Mouse (Mus musculus): ENCODE measurements around the gene Pde4d. TPM values are rescaled to one million over a fixed set of nuclear protein-coding genes. Genes with fewer than 3 reads are reported as not detected.

The Pde4d gene
- total and polyA plus RNA-seq, 3 experiments: 18.5 to 18.8 TPM; not detected in 1

DNA sequence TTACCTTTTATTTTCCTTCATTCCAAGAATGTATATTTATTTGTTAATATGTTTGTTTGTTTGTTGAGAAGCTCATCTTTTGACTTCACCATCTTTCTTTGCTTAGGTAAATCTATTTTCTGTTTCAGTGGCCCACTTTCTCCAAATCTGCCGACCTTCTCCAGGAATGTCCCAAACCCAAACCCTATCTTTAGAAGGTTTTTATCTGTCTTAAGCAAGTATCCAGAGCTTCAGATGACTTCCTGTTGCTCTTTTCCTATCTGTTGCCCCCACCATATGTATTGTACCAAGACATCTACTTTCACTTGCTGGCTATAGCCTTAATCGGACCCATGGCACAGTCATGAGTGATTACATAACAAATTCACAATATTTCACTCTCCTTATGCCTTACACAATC is 1238.4 kb downstream of the Pde4d start (continued):
- TF ChIP-seq ZMIZ1 (IDR thresholded peaks at IDR 0.05; ENCODE audit: low read depth, low read length) (no peak), GATA1 (IDR thresholded peaks at IDR 0.05; ENCODE audit: low read depth, low read length) (peak; percentile 86), EP300 (IDR thresholded peaks at IDR 0.05; ENCODE audit: low read depth in 1 of 2, low read length in 2 of 2) (peak; percentile 79 to 87), SIN3A (IDR thresholded peaks at IDR 0.05; ENCODE audit: low read length) (peak; percentile 67), SMC3 (IDR thresholded peaks at IDR 0.05; ENCODE audit: low read depth, low read length) (no peak), ZKSCAN1 (IDR thresholded peaks at IDR 0.05; ENCODE audit: low read depth, low read length) (no peak), MEF2A (IDR thresholded peaks at IDR 0.05; ENCODE audit: extremely low read depth, insufficient replicate concordance, low read depth, low read length, poor library complexity, severe bottlenecking) (no peak), POLR2AphosphoS5 (IDR thresholded peaks at IDR 0.05; ENCODE audit: borderline replicate concordance, low read depth, low read length) (no peak), ZNF384 (IDR thresholded peaks at IDR 0.05; ENCODE audit: low read depth, low read length) (no peak), GABPA (IDR thresholded peaks at IDR 0.05; ENCODE audit: low read depth, low read length) (no peak)

DNA sequence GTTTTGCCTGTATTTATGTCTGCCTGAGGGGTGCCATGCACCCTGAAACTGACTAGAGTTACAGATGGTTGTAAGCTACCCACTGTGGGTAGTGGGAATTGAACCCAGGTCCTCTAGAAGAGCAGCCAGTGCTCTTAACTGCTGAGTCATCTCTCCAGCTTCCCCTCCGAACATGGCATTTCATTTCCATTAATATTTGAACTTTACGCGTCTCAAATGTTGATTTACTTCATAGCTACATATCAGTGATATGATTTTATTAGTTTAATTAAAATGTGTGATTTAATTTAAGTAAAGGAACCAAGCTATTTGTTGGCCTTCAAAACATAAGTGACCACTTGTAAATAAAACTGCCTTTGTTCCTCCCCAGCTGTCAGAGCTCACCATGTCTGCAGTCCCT is 1239.4 kb downstream of the Pde4d start:
- Histone ChIP-seq H3K27ac (ENCODE audit: control insufficient read depth, low read depth, low read length) (peak overlapping the region; percentile 82), H3K4me3 (ENCODE audit: control insufficient read depth in 1 of 2, insufficient read depth in 1 of 2, low read depth in 2 of 2, low read length in 2 of 2) (peak overlapping the region; percentile 55 to 98), H3K9me3 (replicated peaks; ENCODE audit: insufficient read depth, low read length) (no peaks in the 10 kb centered on the region), H3K4me1 (ENCODE audit: control insufficient read depth in 1 of 2, insufficient read depth in 2 of 2, low read length in 2 of 2) (peaks cover 29 to 40% of the 10 kb centered on the region in 2 experiments), H3K79me2 (ENCODE audit: control insufficient read depth, insufficient read depth, low read length, poor library complexity) (peaks cover 71% of the 10 kb centered on the region), H3K36me3 (ENCODE audit: control insufficient read depth in 1 of 2, insufficient read depth in 2 of 2, low read length in 2 of 2) (peaks cover 12 to 54% of the 10 kb centered on the region in 2 experiments; a peak in 3 of 4 replicates), H3K27me3 (ENCODE audit: control insufficient read depth in 1 of 2, insufficient read depth in 2 of 2, low read length in 2 of 2) (no peaks in the 10 kb centered on the region), H3K9ac (ENCODE audit: control insufficient read depth, low read depth, low read length, poor library complexity, severe bottlenecking) (peak overlapping the region; percentile 92)
- TF ChIP-seq MAFK (IDR thresholded peaks at IDR 0.05; ENCODE audit: borderline replicate concordance, low read depth, low read length) (peak; percentile 64; the same call in 1 of the 2 replicates), GABPA (IDR thresholded peaks at IDR 0.05; ENCODE audit: low read depth, low read length) (peak; percentile 67; the same call in 1 of the 2 replicates), CHD2 (IDR thresholded peaks at IDR 0.05; ENCODE audit: low read length) (no peak)
- peak; percentile 63 for DNase-seq (ENCODE audit: low read depth, low spot score)

DNA sequence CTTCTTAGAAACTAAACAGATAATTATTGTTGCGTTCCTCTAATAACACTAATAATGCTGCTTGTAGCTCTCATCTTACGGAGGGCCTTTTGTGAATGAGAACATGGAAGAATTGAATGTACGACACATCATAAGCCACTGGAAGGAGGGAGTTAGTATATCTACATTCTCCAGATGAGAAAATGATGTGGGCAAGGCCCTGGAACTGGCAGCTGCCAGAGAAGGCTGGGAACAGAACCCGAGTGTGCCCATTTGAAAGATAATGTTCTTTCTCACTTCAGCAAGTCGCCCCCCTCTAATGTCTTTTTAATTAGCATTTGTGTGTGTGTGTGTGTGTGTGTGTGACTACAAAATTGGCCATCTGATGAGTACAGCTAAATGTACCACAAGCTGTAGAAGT is 1240.8 kb downstream of the Pde4d start:
- H3K9ac ChIP-seq (ENCODE audit: control insufficient read depth, low read depth, low read length, poor library complexity, severe bottlenecking): peak overlapping the region; percentile 16
- no peaks in the 10 kb centered on the region for H3K9me3 ChIP-seq (replicated peaks; ENCODE audit: insufficient read depth, low read length)
- peak overlapping the region; percentile 43 for H3K27ac ChIP-seq (ENCODE audit: control insufficient read depth, low read depth, low read length)
- peak; percentile 49 for DNase-seq (ENCODE audit: low read depth, low spot score)
- TF ChIP-seq ZNF384 (IDR thresholded peaks at IDR 0.05; ENCODE audit: low read depth, low read length) (no peak), TCF12 (IDR thresholded peaks at IDR 0.05; ENCODE audit: low read depth, low read length) (0 out of 2 replicates have a peak, but pooled peaks have one; percentile 12), EP300 (IDR thresholded peaks at IDR 0.05; ENCODE audit: low read depth in 1 of 2, low read length in 2 of 2) (peak; percentile 11 to 30; a peak in 3 of 4 replicates)
- peak overlapping the region in 1 of 2 experiments; percentile 25; a peak in 2 of 4 replicates for H3K4me3 ChIP-seq (ENCODE audit: control insufficient read depth in 1 of 2, insufficient read depth in 1 of 2, low read depth in 2 of 2, low read length in 2 of 2)
- peaks cover 22 to 43% of the 10 kb centered on the region in 2 experiments for H3K4me1 ChIP-seq (ENCODE audit: control insufficient read depth in 1 of 2, insufficient read depth in 2 of 2, low read length in 2 of 2)
- peaks cover 20 to 47% of the 10 kb centered on the region in 2 experiments for H3K36me3 ChIP-seq (ENCODE audit: control insufficient read depth in 1 of 2, insufficient read depth in 2 of 2, low read length in 2 of 2)
- peaks cover 71% of the 10 kb centered on the region for H3K79me2 ChIP-seq (ENCODE audit: control insufficient read depth, insufficient read depth, low read length, poor library complexity)
- H3K27me3 ChIP-seq (ENCODE audit: control insufficient read depth in 1 of 2, insufficient read depth in 2 of 2, low read length in 2 of 2): no peaks in the 10 kb centered on the region

Measured in MEL (cell line).